Mouse (Mus musculus) G1E (cell line): Measurements from ENCODE around the gene H2al1j.
"Not testable (repeated sequence)": the region's sequence is repeated elsewhere in the genome, so short reads cannot be mapped to it uniquely, and the experiment has no call there.

Experiments used
- CTCF ChIP-seq: IDR thresholded peaks from 2 replicates; pipeline ENCODE4 v1.5.1; 2012; ENCODE audit warnings: low read depth, low read length, inconsistent platforms, mixed read lengths
- GATA1 ChIP-seq: IDR thresholded peaks from 2 replicates; pipeline ENCODE4 v1.6.1; 2012; ENCODE audit warnings: borderline replicate concordance, low read length, inconsistent platforms, mixed read lengths
- GATA2 ChIP-seq: IDR thresholded peaks from 2 replicates; pipeline ENCODE4 v1.6.1; 2012; ENCODE audit warnings: low read depth, low read length, inconsistent platforms, borderline replicate concordance
- TAL1 ChIP-seq: conservative IDR thresholded peaks from 2 replicates; pipeline ENCODE4 v1.6.1; 2012; ENCODE audit warnings: low read depth, low read length, inconsistent platforms, mixed read lengths

- not testable (repeated sequence) for TF ChIP-seq TAL1, CTCF, GATA1, GATA2
These were observed 22.3 kb upstream of the H2al1j start, which contains the start of gene H2al1c for GRCm38 (mm10) chrX:11305355-11305754.
